Mouse (Mus musculus): ENCODE measurements around the gene Wdr46. TPM values are rescaled to one million over a fixed set of nuclear protein-coding genes. Genes with fewer than 3 reads are reported as not detected.
"Not testable (repeated sequence)": the region's sequence is repeated elsewhere in the genome, so short reads cannot be mapped to it uniquely, and the experiment has no call there.

Wdr46 gene
- polyA plus RNA-seq (2016; fragmentation: Nextera tagmentation; extraction: Ambion mirVana) = 44.9 and 49.6 TPM in 2 replicates

DNA sequence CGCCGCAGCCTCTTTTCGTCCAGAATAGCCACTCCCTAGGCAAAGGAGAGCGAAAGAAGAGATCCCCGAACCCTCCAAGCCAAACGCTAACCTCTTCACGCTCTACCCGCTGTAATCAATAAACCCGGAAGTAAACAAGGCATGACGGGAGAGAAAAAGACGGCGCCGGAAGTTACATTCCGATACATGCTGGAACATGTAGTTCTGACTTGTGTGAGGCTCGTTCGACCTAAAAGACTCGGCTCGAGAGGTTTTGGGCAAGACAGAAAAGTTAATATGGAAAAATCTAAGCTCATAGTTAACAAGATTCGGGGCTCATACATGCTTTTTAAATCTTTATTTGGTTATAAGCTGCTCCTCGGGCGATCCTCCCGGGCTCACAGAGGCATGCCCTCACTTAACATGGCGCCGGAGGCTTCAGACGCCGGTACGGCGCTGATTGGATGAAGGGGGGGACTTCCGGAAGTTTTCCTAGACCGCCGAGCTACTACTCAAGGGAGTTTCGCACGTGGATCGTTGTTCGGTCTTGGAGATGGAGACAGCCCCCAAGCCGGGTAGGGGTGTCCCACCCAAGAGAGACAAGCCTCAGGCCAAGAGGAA, at the start of gene Wdr46, which contains the start of gene Pfdn6:
Wdr46 (plus strand) TSS at position 455 of the 600 bp plus-strand sequence.
Pfdn6 (minus strand) TSS at position 138 of the 600 bp plus-strand sequence.
- under 1% methylated on average over 36 of the region's 36 CpGs for WGBS
- peaks cover 41% of the 10 kb centered on the region for H3K36me3 ChIP-seq
- peak; percentile 74 for ATAC-seq (ENCODE audit: insufficient number of reproducible peaks, insufficient read depth, low FRiP score, low TSS enrichment)
- H3K27me3 ChIP-seq = no peaks in the 10 kb centered on the region
- H3K9me3 ChIP-seq = no peaks in the 10 kb centered on the region
- peak within 1 kb of the TSS; percentile 92 for H3K4me2 ChIP-seq (replicated peaks)
- no peak within 1 kb of the TSS for H3K27ac ChIP-seq
- H3K4me1 ChIP-seq = peaks cover 14% of the 10 kb centered on the region
- H3K9ac ChIP-seq = peak within 1 kb of the TSS; percentile 71
- H3K4me3 ChIP-seq = peak within 1 kb of the TSS; percentile 79

DNA sequence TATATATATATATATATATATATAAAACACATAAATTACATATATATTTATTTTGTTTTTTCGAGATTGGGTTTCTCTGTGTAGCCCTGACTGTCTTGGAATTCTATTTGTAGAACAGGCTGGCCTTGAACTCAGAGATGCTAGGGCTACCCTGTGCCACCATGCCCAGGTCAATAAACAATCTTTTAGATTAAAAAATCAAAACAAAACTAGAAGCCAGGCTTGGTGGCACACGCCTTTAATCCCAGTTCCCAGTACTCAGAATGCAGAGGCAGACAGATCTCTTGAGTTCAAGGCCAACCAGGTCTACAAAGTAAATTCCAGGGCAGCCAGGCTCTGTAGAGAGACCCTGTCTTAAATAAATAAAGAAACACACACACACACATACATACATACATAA, 49.1 kb upstream of the Wdr46 start:
- no peak overlapping the region for H3K4me2 ChIP-seq (replicated peaks)
- no peaks in the 10 kb centered on the region for H3K9me3 ChIP-seq
- 69% methylated on average over 2 of the region's 2 CpGs for WGBS

DNA sequence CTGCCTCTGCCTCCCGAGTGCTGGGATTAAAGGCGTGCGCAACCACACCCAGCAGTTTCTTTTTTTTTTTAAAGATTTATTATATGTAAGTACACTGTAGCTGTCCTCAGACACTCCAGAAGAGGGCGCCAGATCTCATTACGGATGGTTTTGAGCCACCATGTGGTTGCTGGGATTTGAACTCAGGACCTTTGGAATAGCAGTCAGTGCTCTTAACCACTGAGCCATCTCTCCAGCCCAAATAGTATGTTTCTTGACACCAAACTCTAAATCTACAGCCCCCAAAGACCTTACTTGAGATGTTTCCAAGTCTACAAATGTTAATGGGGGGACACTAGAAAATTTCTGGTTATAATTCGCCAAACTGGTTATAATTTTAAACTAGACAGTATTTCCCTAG, 48.6 kb upstream of the Wdr46 start:
- H3K9me3 ChIP-seq; H3K27me3 ChIP-seq; ATAC-seq (ENCODE audit: insufficient number of reproducible peaks, insufficient read depth, low FRiP score, low TSS enrichment); H3K9ac ChIP-seq; H3K27ac ChIP-seq; H3K4me3 ChIP-seq; H3K36me3 ChIP-seq; H3K4me2 ChIP-seq (replicated peaks): not testable (repeated sequence)
- H3K4me1 ChIP-seq = peaks cover 10% of the 10 kb centered on the region
- WGBS = 72% methylated on average over 6 of the region's 6 CpGs

More for the DNA sequence above, 49.1 kb upstream of the Wdr46 start:
- Histone ChIP-seq H3K9ac (no peak overlapping the region), H3K27me3 (no peaks in the 10 kb centered on the region), H3K27ac (no peak overlapping the region), H3K4me3 (no peak overlapping the region), H3K36me3 (no peaks in the 10 kb centered on the region), H3K4me1 (peaks cover 10% of the 10 kb centered on the region)
- no peak for ATAC-seq (ENCODE audit: insufficient number of reproducible peaks, insufficient read depth, low FRiP score, low TSS enrichment)

DNA sequence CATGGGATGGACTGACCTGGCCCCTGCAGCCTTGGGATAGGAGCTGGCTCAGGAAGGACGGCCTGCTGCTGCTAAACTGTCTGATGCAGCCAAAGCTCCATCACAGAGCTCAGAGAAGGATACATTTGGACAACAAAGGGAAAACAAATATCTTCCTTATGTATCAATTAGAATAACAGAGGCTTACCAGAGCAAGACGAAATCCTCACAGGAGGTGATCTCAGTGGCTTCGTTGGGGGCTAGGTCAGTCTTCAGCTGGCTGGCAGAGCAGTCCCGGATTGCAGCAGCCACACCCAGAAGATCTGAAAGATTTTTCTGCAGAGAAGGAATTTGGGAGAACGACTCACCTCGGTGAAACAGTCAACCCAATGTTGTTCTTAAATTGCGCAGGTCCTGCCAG, 48.0 kb upstream of the Wdr46 start:
- ATAC-seq (ENCODE audit: insufficient number of reproducible peaks, insufficient read depth, low FRiP score, low TSS enrichment) = no peak
- Histone ChIP-seq H3K4me2 (replicated peaks) (no peak overlapping the region), H3K9me3 (no peaks in the 10 kb centered on the region), H3K4me3 (no peak overlapping the region), H3K27me3 (no peaks in the 10 kb centered on the region), H3K4me1 (peaks cover 10% of the 10 kb centered on the region), H3K36me3 (no peaks in the 10 kb centered on the region), H3K27ac (no peak overlapping the region), H3K9ac (no peak overlapping the region)
- 22% methylated on average over 7 of the region's 7 CpGs for WGBS

DNA sequence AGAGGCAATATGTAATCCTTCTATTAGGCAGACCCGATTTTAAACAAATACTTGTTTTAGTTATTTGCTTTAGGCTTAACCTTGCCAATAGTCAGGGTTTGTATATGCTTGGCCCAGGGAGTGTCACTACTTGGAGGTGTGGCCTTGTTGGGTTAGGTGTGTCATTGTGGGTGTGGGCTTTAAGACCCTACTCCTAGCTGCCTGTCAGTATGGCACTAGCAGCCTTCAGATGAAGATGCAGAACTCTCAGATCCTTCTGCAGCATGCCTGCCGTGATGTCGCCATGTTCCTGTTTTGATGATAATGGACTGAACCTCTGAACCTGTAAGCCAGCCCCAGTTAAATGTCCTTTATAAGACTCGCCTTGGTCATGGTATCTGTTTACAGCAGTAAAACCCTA, 47.4 kb upstream of the Wdr46 start:
- not testable (repeated sequence) for ATAC-seq (ENCODE audit: insufficient number of reproducible peaks, insufficient read depth, low FRiP score, low TSS enrichment); H3K4me2 ChIP-seq (replicated peaks); H3K27me3 ChIP-seq; H3K4me3 ChIP-seq; H3K9me3 ChIP-seq; H3K9ac ChIP-seq; H3K4me1 ChIP-seq; H3K27ac ChIP-seq; H3K36me3 ChIP-seq
- WGBS = 74% methylated on average over 4 of the region's 4 CpGs

DNA sequence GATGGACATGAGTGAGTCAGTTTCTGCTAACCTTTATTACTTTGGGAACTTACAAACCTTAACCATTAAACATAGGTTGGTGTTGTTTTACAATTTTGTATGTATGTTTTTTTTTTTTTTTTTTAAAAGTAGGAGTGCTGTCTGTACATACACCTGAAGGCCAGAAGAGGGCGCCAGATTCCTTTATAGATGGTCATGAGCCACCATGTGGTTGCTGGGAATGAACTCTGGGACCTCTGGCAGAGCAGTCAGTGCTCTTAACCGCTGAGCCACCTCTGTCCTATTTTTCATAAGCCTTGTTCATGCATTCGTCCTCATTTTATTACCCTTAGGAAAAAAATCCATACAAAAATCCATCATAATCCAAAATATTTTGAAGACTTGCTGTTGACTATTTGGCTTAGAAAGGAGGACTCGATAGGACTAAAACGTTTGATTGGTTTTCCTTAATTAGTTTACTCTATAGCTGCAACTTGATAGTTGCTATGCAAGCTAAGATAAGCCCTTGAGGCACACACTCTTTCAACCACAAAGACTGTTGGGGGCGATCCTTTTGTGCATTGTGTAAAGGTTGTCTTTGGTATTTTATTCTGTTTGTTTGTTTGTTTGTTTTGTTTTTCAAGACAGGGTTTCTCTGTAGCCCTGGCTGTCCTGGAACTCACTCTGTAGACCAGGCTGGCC, 43.2 kb upstream of the Wdr46 start:
- H3K9me3 ChIP-seq = no peaks in the 10 kb centered on the region

DNA sequence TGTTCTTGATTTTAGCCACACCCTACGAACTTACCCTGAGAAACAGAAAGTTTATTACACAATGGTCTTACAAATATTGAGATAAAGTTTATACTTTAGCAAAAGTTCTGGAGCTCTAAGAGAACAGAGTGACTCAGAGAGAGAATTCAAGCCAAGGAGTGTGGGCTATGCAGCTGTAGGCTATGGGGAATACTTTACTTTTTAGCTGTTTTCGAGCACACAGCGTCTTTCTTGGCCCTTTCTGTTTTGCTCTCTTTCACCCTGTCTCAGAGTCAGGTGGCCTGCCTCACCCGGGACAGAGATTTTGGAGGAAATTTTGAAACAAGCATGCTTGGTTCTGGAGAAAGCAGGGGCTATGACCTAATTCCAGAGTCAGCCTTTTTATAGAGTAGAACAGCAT, 42.3 kb upstream of the Wdr46 start:
- not testable (repeated sequence) for H3K4me2 ChIP-seq (replicated peaks); H3K36me3 ChIP-seq; ATAC-seq (ENCODE audit: insufficient number of reproducible peaks, insufficient read depth, low FRiP score, low TSS enrichment); H3K4me1 ChIP-seq; H3K4me3 ChIP-seq; H3K9ac ChIP-seq; H3K9me3 ChIP-seq; H3K27ac ChIP-seq; H3K27me3 ChIP-seq
- WGBS = 85% methylated on average over 4 of the region's 4 CpGs

More for the DNA sequence above, 43.2 kb upstream of the Wdr46 start:
- WGBS = 36% methylated on average over 6 of the region's 6 CpGs
- Histone ChIP-seq H3K36me3 (no peaks in the 10 kb centered on the region), H3K4me3 (no peak overlapping the region), H3K4me1 (no peaks in the 10 kb centered on the region), H3K4me2 (replicated peaks) (no peak overlapping the region), H3K27me3 (no peaks in the 10 kb centered on the region), H3K9ac (no peak overlapping the region), H3K27ac (no peak overlapping the region)
- ATAC-seq (ENCODE audit: insufficient number of reproducible peaks, insufficient read depth, low FRiP score, low TSS enrichment) = no peak

DNA sequence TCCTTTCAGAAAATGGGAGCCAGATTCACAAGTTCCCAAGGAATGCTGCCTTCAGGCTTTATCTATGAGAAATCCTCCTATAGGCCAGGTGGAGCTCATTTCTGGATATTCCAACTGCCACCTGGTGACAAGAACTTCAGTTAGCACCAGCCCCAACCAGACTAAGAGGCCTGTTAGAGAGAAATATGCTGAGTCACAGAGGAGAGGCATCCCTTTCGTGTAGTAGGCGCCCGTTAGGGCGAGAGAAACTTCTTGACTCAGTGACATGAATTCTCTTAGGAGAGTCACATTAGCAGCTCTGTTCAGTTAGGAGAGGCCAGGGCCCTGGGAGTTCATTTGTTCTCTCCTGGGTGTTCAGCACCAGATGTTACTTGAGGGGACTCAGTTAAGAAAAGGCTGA, 40.8 kb upstream of the Wdr46 start:
- no peak overlapping the region for H3K9ac ChIP-seq
- no peak overlapping the region for H3K4me3 ChIP-seq
- H3K4me2 ChIP-seq (replicated peaks) = no peak overlapping the region
- no peak for ATAC-seq (ENCODE audit: insufficient number of reproducible peaks, insufficient read depth, low FRiP score, low TSS enrichment)
- no peaks in the 10 kb centered on the region for H3K4me1 ChIP-seq
- no peaks in the 10 kb centered on the region for H3K27me3 ChIP-seq
- no peaks in the 10 kb centered on the region for H3K36me3 ChIP-seq
- 83% methylated on average over 4 of the region's 4 CpGs for WGBS
- no peaks in the 10 kb centered on the region for H3K9me3 ChIP-seq
- no peak overlapping the region for H3K27ac ChIP-seq

DNA sequence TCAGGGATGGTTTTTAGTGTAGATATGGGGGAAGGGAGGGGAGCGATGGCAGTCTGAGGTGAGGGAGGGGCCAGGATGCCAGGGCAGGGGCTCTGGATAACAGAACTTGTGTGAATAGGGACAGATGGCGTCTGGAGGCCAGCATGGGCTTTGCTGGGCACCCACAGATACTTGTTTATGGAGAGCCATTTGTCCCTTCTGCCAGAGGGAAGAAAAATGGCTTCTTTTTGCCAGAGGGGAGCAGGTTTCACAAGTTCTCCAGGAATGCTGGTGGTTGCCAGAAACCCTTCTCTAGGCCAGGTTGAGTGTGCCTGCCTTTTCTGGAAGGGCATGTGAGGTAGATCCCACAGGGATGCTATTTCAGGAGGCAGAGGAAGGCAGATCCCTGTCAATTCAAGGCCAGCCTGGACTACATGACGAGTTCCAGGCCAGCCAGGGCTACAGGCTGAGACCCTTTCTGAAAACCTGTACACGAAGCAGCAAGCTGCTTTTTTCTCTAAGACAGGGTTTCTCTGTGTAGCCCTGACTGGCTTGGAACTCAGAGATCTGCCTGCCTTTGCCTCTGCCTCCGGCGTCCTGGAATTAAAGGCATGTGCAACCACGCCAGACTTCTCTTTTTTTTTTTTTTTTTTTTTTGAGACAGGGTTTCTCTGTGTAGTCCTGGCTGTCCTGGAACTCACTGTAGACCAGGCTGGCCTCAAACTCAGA, 40.0 kb upstream of the Wdr46 start:
- WGBS = 66% methylated on average over 7 of the region's 7 CpGs
- H3K27me3 ChIP-seq = no peaks in the 10 kb centered on the region
- no peak for ATAC-seq (ENCODE audit: insufficient number of reproducible peaks, insufficient read depth, low FRiP score, low TSS enrichment)
- no peaks in the 10 kb centered on the region for H3K36me3 ChIP-seq
- no peak overlapping the region for H3K27ac ChIP-seq
- no peaks in the 10 kb centered on the region for H3K9me3 ChIP-seq
- no peak overlapping the region for H3K4me2 ChIP-seq (replicated peaks)
- H3K4me3 ChIP-seq = no peak overlapping the region
- no peak overlapping the region for H3K9ac ChIP-seq
- H3K4me1 ChIP-seq = no peaks in the 10 kb centered on the region

DNA sequence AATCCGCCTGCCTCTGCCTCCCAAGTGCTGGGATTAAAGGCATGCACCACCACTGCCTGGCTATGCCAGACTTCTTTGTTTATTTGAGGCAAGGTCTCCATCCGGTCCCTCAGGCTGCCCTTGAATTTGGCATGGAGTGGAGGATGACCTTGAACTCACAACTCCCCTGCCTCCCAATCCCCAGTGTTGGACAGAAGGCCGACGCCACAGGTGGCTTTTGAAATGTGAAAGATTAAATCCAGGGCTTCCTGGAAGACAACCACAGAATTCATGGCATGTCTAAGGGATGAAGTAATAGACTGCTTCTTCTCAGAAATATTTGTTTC, 39.5 kb upstream of the Wdr46 start:
- Histone ChIP-seq H3K4me2 (replicated peaks) (no peak overlapping the region), H3K27ac (no peak overlapping the region), H3K27me3 (no peaks in the 10 kb centered on the region), H3K4me3 (no peak overlapping the region), H3K36me3 (no peaks in the 10 kb centered on the region), H3K9ac (no peak overlapping the region), H3K9me3 (no peaks in the 10 kb centered on the region), H3K4me1 (no peaks in the 10 kb centered on the region)
- WGBS = 77% methylated on average over 4 of the region's 4 CpGs
- ATAC-seq (ENCODE audit: insufficient number of reproducible peaks, insufficient read depth, low FRiP score, low TSS enrichment) = no peak

DNA sequence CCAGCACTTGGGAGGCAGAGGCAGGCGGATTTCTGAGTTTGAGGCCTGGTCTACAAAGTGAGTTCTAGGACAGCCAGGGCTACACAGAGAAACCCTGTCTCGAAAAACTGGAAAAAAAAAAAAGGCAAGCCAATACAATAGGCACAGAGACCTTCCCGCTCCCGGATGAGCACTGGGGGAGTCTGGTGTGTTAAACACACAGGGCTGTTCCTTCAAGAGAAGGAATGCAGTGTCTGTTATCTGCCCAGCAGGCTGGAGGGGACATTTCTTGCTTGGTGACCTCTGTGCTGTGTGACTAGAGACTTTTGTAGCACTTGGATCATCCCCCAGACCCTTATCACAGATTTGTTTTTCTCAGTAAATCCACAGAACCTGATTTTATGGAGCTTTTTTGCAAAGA, 38.8 kb upstream of the Wdr46 start:
- Histone ChIP-seq H3K9me3 (no peaks in the 10 kb centered on the region), H3K27me3 (no peaks in the 10 kb centered on the region), H3K4me2 (replicated peaks) (no peak overlapping the region), H3K36me3 (no peaks in the 10 kb centered on the region), H3K4me3 (no peak overlapping the region), H3K4me1 (no peaks in the 10 kb centered on the region), H3K9ac (no peak overlapping the region), H3K27ac (no peak overlapping the region)
- ATAC-seq (ENCODE audit: insufficient number of reproducible peaks, insufficient read depth, low FRiP score, low TSS enrichment) = no peak
- WGBS = 59% methylated on average over 4 of the region's 4 CpGs

DNA sequence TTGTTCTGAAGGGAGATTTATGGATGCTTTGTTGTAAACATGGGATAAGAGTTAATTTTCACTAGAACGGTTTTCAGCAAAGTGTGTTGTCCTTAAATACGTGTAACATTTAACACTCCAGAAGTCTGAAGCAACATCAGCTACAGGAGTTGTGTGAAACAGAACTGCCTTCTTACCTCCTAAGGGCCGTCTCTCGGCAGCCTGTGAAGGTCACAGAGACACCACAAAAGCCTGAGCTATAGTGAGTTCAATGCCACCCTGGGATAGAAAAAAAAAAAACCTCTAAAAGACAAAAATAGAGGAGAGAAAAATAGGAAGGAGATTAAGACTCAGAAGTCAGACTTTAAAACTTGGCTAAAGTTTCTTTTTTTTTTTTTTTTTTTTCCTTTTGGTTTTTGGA, 38.4 kb upstream of the Wdr46 start:
- H3K27me3 ChIP-seq = no peaks in the 10 kb centered on the region
- no peak overlapping the region for H3K4me2 ChIP-seq (replicated peaks)
- H3K4me1 ChIP-seq = no peaks in the 10 kb centered on the region
- no peak overlapping the region for H3K27ac ChIP-seq
- ATAC-seq (ENCODE audit: insufficient number of reproducible peaks, insufficient read depth, low FRiP score, low TSS enrichment) = no peak
- H3K4me3 ChIP-seq = no peak overlapping the region
- no peak overlapping the region for H3K9ac ChIP-seq
- H3K36me3 ChIP-seq = no peaks in the 10 kb centered on the region
- 72% methylated on average over 4 of the region's 4 CpGs for WGBS
- H3K9me3 ChIP-seq = no peaks in the 10 kb centered on the region

Measured in embryonic facial prominence, embryonic 12.5 days (tissue).